Mouse (Mus musculus) right cerebral cortex, postnatal 4 days (tissue): ENCODE measurements at regions not wholly inside any gene's neighbourhood (a gene's known extent, or its start where the extent isn't known, plus 50 kb on each side); places are given as distances from the start of the nearest gene placed in this dataset.

Source experiments
- DNase-seq: peaks from one replicate; pipeline ENCODE4 v3.0.0-alpha.2; 2022

DNA sequence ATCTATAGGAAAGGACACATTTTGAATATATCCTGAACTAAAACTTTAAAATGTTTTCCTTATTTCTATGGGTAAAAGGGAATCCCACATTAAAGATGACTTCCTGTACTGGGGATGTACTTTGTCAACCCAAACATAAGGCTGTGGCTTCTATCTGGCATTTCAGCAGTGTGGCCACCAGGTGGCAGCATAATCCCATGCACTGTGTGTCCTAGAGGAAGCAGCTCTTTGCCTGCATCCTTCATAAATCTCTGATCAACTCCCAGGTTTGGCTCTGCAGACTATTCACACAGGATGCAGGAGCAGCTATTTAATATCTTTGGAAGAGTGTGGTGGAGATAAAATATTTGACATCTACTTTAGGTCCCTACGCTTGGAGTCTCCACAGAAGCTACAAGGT is 59.1 kb downstream of the Bmp15 start:
- DNase-seq = peak; percentile 82

GRCm38 (mm10) chrX:6258523-6258922 is 62.0 kb downstream of the Bmp15 start:
- DNase-seq = no peak

GRCm38 (mm10) chrX:6254058-6254457 is 66.5 kb downstream of the Bmp15 start:
- no peak for DNase-seq

DNA sequence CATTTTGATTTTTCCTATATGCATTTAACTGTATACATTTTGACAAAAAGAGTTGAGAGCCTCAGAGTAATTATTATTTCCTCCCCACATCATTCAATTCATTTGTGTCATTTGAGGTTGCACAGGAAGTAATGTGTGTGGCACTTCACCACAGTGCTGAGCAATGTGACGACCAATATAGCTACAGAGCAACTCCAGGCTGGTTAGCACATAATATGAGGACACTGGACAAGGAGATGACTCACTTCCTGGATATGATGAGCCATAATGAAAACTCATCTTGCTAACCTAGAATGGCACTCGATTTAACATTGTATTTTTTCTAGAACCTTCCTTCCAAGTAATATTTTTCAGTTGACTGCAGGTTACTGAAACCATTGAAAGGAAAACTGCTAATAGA is 67.6 kb downstream of the Bmp15 start:
- DNase-seq = no peak
